Mouse (Mus musculus) heart, adult 2 months (tissue): ENCODE data around the gene Tff2. TPM values are rescaled to one million over a fixed set of nuclear protein-coding genes. Genes with fewer than 3 reads are reported as not detected.
A peak's percentile ranks its signal among the peaks of the same experiment; 100 is the strongest.

Experiments used
- DNase-seq, 2 experiments: peaks; one replicate each; pipeline ENCODE4 v3.0.0; 2021
- H3K27ac ChIP-seq: fragments of 200-600 bp; 2 replicates; pipeline ENCODE4 v1.8.1; 2022
- H3K27me3 ChIP-seq: fragments of 200-500 bp; 2 replicates; pipeline ENCODE4 v1.6.1; 2012; ENCODE audit warnings: mild to moderate bottlenecking, low read length, inconsistent platforms, mixed read lengths; ENCODE audit not compliant: control insufficient read depth, insufficient read depth
- H3K36me3 ChIP-seq: fragments of 200-500 bp; 2 replicates; pipeline ENCODE4 v1.6.1; 2012; ENCODE audit warnings: low read length, inconsistent platforms; ENCODE audit not compliant: control insufficient read depth, insufficient read depth
- H3K4me1 ChIP-seq: fragments of 200-500 bp; 2 replicates; pipeline ENCODE4 v1.6.1; 2011; ENCODE audit warnings: low read length; ENCODE audit not compliant: control insufficient read depth, insufficient read depth
- H3K4me3 ChIP-seq: fragments of 200-600 bp; 2 replicates; pipeline ENCODE4 v1.8.1; 2022
- H3K79me2 ChIP-seq: fragments of 200-500 bp; replicated peaks from 2 replicates; pipeline ENCODE4 v1.6.1; 2012; ENCODE audit warnings: mild to moderate bottlenecking, inconsistent platforms, low read length, moderate library complexity, mixed read lengths; ENCODE audit not compliant: control insufficient read depth, insufficient read depth
- H3K9ac ChIP-seq: fragments of 200-500 bp; 2 replicates; pipeline ENCODE4 v1.6.1; 2012; ENCODE audit warnings: low read depth, mild to moderate bottlenecking, control low read depth, inconsistent platforms, low read length, mixed read lengths
- CTCF ChIP-seq: fragments of 200-600 bp; IDR thresholded peaks from 2 replicates; pipeline ENCODE4 v1.8.1; 2022; ENCODE audit warnings: antibody characterized with exemption, mild to moderate bottlenecking, moderate library complexity
- EP300 ChIP-seq: fragments of 200-500 bp; IDR thresholded peaks from 2 replicates; pipeline ENCODE4 v1.6.1; 2011; ENCODE audit warnings: low read depth, low read length, control low read depth; ENCODE audit not compliant: insufficient read depth
- POLR2A ChIP-seq: fragments of 200-500 bp; IDR thresholded peaks from 2 replicates; pipeline ENCODE4 v1.6.1; 2011; ENCODE audit warnings: mild to moderate bottlenecking, low read depth, low read length, control low read depth; ENCODE audit not compliant: insufficient read depth
- WGBS: fragments of 180-500 bp; shearing (Covaris S2); methylation state at CpG from one replicate; pipeline ENCODE4 v1.1.7; 2018; 5-methylcytosine and 5-hydroxymethylcytosine counted together
- intact Hi-C: fragments of 180-260 bp; cut with DNase I; formaldehyde crosslinking; loops from one replicate; pipeline ENCODE4 v1.15.1; 2025
- polyA plus RNA-seq: library from polyadenylated mRNA; depleted of rRNA; stranded (reverse); fragments of >200 nt; gene quantifications from 2 replicates; pipeline ENCODE4 v1.2.3, GENCODE M21; 2012
- total RNA-seq, 2 experiments: library from RNA; stranded (reverse); gene quantifications; 2 replicates each; pipeline ENCODE4 v1.2.3; 2021

The Tff2 gene
- total and polyA plus RNA-seq, 3 experiments, result 2.4 TPM; not detected in 2

DNA sequence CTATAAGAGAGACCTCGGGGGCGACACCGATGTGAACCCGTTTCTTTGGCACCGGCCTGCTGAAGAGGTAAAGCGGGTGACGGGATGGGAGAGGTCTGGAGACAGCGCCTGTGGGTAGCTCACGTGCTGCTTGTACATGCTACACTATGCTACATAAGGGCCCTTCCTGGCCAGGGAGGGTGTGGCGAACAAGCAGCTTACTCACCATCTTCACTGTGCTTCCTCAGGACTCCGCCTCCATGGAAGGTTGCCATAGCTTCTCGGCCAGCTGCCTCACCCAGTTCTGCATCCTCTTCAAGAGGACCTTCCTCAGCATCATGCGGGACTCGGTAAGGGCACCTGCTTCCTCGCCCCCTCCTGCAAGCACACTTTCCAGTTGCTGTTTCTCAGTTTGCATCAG lies 35.7 kb downstream of the Tff2 start:
- Histone ChIP-seq H3K4me1 (no peaks in the 10 kb centered on the region), H3K27me3 (no peaks in the 10 kb centered on the region), H3K79me2 (no peaks in the 10 kb centered on the region), H3K27ac (no peak overlapping the region), H3K9ac (no peak overlapping the region), H3K36me3 (no peaks in the 10 kb centered on the region), H3K4me3 (no peak overlapping the region)
- 80% methylated on average over 15 of the region's 15 CpGs for WGBS
- TF ChIP-seq CTCF (no peak), POLR2A (no peak), EP300 (no peak)
- intact Hi-C loops, result no loop called here
- no peak for DNase-seq

DNA sequence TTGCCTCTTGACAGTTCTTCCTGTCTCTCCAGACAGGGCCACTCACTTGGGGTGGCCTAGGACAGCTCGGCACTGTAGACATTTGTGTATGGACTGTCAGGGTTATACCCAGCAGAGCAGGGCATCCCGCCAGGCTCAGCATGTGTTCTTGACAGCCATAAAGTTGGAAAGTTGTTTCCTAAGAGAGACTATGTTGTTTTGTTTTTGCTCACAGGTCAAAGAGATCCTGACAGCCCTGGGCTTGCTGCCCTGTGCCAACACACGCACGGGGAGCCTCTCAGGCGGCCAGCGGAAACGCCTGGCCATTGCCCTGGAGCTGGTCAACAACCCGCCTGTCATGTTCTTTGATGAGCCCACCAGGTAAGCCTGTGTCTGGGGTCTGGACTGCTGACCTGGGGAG lies 40.3 kb downstream of the Tff2 start:
- intact Hi-C loops, result no loop called here
- H3K4me3 ChIP-seq, result no peak overlapping the region
- H3K36me3 ChIP-seq, result no peaks in the 10 kb centered on the region
- no peak overlapping the region for H3K27ac ChIP-seq
- no peak for TF ChIP-seq CTCF
- TF ChIP-seq EP300, result no peak
- no peak for TF ChIP-seq POLR2A
- no peak overlapping the region for H3K9ac ChIP-seq
- no peaks in the 10 kb centered on the region for H3K79me2 ChIP-seq
- 88% methylated on average over 8 of the region's 8 CpGs for WGBS
- no peaks in the 10 kb centered on the region for H3K4me1 ChIP-seq
- H3K27me3 ChIP-seq, result no peaks in the 10 kb centered on the region
- DNase-seq, result peak in 1 of 2 experiments; percentile 14

DNA sequence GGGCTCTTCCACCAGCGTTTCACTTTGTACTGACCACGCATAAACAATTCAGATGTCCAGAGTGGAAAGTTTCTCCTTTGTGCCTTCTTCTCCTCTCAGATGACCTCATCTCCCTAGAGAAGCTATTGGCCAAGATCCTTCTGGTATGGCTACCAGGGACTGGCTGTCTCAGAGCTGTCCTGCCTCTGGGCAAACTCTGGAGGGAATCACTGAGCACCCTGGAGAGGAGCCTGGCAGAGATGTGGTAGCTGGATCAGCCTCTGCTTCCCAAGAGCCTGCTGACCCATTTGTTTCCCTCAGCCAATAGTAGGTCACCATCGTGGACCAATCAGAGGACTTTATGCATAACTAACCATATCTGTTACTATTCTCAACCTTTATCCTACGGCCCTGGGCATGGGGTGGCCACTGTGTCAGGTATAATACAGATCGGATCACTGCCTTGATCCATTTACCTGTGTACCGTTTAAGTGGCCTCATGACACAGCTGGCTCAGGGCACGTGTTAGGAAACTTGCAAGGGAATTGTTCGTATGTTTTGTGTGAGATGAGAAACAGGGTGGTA lies 41.0 kb downstream of the Tff2 start:
- no peak for TF ChIP-seq POLR2A
- no peak for TF ChIP-seq EP300
- no peak for TF ChIP-seq CTCF
- 83% methylated on average over 8 of the region's 8 CpGs for WGBS
- no peak overlapping the region for H3K9ac ChIP-seq
- H3K36me3 ChIP-seq, result no peaks in the 10 kb centered on the region
- H3K4me1 ChIP-seq, result no peaks in the 10 kb centered on the region
- H3K79me2 ChIP-seq, result no peaks in the 10 kb centered on the region
- no peak overlapping the region for H3K4me3 ChIP-seq
- no peak for DNase-seq
- intact Hi-C loops, result no loop called here
- H3K27me3 ChIP-seq, result no peaks in the 10 kb centered on the region
- no peak overlapping the region for H3K27ac ChIP-seq

DNA sequence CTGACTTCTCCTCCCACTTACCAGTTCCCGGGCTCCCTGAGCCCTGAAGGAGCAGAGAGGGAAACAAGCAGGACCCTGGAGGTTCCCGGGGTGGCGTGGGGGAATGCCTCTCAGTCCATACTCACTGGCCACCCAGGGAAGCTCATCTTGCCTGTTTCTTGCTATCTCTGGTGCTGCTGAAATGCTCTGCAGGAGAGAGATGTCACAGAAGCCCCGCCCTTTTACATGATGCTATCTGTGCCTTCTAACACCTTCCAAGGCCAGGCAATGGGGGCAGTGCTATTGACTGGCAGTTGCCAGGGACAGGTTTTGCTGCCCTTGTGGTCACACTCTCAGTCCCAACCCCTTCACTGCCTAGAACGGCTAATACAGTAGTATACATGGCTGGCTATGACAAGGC lies 45.3 kb downstream of the Tff2 start:
- intact Hi-C loops, result no loop called here
- no peak overlapping the region for H3K27ac ChIP-seq
- no peaks in the 10 kb centered on the region for H3K27me3 ChIP-seq
- no peak for DNase-seq
- H3K36me3 ChIP-seq, result no peaks in the 10 kb centered on the region
- TF ChIP-seq POLR2A, result no peak
- TF ChIP-seq EP300, result no peak
- no peak for TF ChIP-seq CTCF
- no peaks in the 10 kb centered on the region for H3K79me2 ChIP-seq
- H3K4me1 ChIP-seq, result no peaks in the 10 kb centered on the region
- 66% methylated on average over 5 of the region's 5 CpGs for WGBS
- H3K4me3 ChIP-seq, result no peak overlapping the region
- no peak overlapping the region for H3K9ac ChIP-seq

DNA sequence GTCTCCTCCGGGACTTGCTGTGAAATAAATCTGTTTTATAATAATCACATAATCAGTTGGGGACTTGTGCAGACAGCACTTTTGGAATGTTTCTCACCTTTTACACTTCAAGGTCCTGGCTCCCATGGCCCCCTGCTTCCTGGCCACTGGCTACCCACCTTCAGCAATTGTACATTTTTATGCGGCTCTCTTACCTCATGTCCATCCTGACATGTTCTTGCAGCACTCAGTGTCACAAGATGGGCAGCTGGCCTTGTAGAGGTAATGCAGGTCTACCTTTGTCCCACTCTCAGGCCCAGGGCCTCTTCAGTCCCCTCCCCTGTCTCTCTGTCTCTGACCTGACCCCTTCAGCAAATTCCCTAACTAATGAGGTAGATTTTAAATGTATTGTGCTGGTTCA lies 47.2 kb downstream of the Tff2 start:
- Histone ChIP-seq H3K9ac (no peak overlapping the region), H3K27ac (no peak overlapping the region), H3K4me3 (no peak overlapping the region), H3K79me2 (no peaks in the 10 kb centered on the region), H3K27me3 (no peaks in the 10 kb centered on the region), H3K36me3 (no peaks in the 10 kb centered on the region), H3K4me1 (no peaks in the 10 kb centered on the region)
- TF ChIP-seq POLR2A (no peak), EP300 (no peak), CTCF (no peak)
- 98% methylated on average over 2 of the region's 2 CpGs for WGBS
- DNase-seq, result no peak
- intact Hi-C loops, result no loop called here

DNA sequence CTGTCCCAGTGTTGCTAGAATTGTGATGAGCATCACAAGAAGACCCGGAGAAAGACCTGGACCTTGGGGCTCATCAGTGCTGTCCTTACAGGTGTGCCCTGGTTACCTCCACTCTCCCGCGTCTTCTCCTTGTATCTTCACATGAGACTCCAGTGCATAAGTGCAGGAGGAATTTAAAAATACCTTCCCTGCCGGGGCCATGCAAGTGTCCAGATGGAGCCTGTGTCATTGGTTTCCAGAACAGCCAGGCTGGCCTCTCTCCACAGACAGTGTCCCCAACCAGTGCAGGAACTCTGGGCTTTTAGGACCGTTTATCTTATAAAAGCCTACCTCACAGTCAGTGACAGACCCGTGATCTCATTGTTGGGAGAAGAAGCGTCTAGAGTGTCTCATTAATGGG lies 48.5 kb downstream of the Tff2 start:
- Histone ChIP-seq H3K4me1 (no peaks in the 10 kb centered on the region), H3K27me3 (no peaks in the 10 kb centered on the region), H3K9ac (no peak overlapping the region), H3K4me3 (no peak overlapping the region), H3K79me2 (no peaks in the 10 kb centered on the region), H3K27ac (no peak overlapping the region), H3K36me3 (no peaks in the 10 kb centered on the region)
- WGBS, result 89% methylated on average over 7 of the region's 7 CpGs
- DNase-seq, result no peak
- no peak for TF ChIP-seq EP300
- TF ChIP-seq CTCF, result no peak
- TF ChIP-seq POLR2A, result no peak
- intact Hi-C loops, result no loop called here
